Mouse (Mus musculus) retina, postnatal 7 days (tissue): ENCODE results near the gene Clasp1.

Experiments used
- DNase-seq: peaks from one replicate; pipeline ENCODE4 v3.0.0-alpha.2; 2012; ENCODE audit warnings: low read depth, low spot score

Clasp1 gene

DNA sequence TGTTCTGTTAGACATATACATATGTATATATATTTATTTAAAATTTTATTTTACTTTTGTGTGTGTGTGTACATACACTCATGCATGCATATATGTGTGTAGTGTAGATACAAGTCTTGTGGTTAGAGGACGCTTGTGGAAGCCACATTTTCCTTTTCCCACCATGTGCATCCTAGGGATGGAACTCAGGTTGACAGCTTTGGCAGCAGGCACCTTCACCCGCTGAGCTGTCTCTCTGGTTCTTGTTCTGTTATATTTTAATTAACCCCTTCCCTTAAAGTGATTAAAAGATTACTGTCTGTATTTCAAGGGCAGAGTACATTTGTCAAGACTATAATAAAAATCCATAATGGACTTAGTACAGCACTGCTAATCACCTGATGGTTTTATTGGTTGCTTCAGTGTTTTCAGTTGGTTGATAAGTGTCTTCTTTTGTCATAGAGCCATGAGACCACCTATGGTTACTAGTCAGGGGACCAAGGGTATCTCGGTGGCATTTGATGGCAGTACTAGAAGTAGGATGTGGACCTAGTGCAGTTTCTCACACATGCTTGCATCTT lies 62.1 kb downstream of the Clasp1 start:
- DNase-seq = no peak

DNA sequence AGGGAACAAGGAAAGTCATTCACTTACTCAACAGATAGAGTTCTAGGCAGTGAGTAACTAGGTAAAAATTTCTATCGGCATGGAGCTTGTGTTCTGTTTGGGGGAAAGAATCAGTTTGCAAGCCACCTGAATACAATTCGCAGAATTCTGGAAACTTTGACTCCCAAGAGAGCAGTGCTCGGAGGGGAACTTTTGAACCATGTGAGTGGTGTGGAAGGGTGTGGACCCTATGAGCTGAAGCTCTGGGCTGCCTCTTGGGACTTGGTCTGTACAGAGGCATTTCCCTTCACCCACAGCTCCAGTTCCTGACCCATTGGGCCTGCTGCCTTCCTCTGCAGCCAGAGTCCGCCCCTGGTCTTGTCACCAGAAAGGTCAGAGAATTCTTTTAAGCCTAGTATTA lies 64.7 kb downstream of the Clasp1 start:
- DNase-seq = no peak

DNA sequence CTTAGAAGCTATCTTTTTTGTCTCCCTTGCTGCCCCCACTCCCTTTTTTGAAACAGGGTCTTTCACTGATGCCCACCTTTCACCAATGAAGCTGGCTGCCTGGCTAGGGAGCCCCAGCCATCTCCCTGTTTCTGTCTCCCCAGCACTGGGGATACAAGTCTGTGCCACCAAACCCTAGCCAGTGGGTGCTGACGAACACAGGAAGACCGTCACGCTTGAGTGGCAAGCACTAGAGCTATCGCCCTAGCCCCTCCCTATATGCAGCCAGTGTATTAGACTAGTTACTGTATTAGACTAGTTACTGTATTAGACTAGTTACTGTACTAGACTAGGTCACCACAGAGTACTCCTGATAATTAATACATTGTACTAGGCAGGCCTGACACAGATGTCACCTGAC lies 66.0 kb downstream of the Clasp1 start:
- DNase-seq = no peak

DNA sequence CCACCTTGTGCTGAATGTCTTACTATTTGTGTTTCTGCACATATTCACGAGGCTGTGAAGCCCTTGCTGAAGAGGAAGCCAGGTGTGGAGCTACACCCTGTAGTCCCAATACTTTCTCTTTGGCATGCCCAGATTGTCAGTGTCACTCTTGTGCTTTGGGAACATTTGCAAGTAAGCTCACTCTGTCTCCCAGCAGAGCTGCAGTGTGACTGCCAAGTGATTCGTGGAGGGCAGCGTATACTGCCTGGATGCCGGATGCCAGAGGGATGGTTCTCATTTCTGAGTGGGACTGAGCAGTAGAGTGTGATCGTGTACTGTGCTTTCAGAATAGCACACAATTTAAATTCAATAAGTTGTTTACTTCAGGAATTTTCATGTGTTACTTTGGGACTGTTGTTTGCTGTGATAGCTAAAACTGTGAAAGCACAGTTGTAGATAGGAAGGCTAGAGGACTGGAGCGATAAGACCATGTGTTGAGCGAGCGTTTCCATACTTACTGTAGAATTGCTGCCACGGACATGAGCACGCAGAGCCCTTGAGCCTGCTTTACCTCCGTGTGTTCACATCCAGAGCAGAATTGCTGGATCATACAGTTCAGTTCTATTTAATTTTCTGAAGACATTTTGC lies 68.5 kb downstream of the Clasp1 start:
- no peak for DNase-seq

DNA sequence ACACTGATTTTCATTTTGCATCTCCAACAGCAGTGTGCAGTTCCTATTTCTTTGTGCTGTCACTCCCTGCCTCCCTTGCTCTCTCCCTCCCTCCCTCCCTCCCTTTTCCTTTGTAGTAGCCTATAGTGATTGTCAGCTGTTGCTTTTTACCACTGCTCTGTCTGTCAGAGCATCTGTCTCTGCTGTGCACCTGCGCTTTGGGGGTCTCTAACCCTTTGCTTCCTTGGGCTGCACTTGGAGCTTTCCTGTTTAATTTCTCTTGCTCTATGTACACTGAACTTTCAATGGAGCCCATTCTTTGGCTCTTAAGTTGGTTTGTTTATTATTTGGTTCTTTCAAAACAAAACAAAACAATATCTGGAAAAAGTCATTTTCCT lies 69.0 kb downstream of the Clasp1 start:
- DNase-seq = no peak

DNA sequence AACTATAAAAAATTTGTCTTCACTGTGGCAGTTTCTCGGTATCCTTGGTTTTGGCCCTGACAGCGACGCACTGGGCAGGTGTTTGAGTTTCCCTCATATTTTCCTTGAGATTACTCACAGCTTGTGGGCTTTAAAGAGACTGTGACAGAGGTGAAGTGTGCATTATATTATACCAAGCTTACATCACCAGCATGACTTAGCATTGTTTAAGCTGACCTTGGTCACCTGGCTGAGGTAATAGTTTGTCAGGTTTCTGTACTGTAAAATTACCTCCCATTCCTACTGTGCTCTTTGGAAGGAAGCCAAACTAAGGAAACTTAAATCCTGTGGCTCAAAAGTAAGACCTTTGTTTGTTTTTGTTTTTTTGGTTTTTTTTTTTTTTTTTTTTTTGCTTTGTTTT lies 69.4 kb downstream of the Clasp1 start:
- DNase-seq = no peak

DNA sequence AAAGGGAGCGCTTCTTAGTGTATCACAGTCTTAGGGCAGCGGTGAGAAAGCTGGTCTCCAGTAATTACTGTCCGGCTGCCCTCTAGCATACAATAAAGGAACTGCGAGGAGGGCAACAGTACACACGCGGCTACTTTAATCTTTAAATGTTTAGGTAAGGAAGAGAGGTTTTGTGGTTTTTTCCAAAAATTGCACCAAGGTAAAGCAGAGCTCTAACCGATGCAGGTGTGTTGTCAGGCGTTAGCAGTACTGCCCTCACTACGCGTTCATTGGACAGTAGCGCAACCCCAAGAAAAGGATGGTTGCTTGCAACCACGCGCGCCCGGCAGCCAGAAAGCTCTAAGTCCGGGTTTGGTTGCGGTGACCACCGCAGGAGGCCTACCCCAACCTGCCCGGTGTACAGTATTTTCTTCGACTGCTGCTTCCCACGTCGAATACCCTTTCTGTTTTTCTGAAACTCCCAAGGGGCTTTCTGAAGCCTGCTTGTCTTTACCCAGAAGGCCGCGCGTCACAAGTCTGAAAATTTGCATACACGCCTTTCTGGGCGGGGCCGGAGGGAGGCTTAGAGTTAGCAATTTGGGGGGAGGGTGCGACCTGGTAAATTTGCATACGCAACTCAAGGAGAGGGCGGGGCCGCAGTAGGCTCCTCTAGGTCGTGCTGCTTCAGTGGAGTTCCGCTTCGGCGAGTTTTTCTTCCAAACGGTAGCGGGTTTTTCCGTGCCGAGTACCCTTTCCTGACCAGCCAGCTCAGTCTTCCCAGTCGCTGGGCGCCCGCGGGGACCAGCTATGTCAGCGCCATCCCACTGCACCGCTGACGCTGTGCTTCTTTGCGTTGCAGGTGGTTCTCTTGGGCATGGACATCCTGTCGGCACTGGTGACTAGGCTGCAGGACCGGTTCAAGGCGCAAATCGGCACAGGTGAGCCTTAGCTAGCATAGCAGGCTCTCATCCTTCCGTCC lies 70.4 kb downstream of the Clasp1 start:
- DNase-seq = peak; percentile 92

DNA sequence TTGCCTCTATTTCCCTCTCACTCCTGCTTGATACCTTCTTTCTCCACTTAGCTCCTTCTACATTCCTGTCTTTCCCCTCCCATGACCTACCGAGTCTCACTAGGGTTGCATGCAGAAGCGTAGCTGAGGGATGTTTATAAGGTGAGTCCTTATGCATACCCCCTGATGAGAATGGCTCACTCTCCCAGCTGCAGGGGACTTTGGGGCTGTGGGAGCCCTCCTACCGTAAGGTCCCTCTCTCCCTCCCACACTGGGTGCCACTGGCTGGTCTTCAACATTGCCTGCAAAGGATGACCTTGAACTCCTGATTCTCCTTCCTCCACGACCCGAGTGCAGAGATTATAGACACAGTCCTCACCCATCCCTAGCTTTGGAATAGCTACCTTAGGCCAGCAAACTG lies 71.9 kb downstream of the Clasp1 start:
- DNase-seq = no peak

DNA sequence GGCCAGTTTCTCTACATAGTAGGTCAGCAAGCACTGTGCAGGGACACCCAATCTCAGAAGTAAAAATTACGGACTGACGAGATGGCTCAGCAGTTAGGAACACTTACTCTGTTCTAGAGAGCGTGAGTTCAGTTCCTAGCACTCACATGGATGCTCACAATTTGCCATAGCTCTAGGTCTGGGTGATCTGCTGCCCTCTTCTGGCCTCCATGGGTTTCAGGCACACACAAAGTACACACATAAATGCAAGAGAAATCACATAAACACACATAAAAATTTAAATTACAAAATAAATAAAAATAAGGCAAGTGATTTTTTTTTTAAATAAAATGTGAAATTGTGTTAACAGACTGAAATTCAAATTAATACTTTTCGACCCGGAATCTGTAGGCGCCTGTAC lies 77.2 kb downstream of the Clasp1 start:
- DNase-seq = no peak

DNA sequence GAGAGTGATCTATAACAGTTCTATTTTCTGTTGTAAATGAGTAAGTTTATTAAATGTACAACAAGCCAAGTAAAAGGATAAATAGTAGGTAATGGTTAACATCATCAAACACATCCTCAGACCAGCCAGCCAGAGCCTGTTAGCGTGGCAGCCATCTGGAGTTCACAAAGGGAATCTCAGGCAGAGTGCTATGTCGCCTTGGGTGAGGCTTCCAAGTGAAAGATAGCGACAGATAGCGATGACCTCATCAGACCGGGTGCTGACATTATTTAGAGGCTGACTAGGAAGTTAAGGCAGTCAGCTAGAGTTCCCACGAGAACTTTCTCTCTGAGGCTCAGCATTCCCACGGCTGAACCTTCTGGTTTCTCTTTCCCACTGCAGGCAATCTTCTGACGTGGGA lies 83.5 kb downstream of the Clasp1 start:
- no peak for DNase-seq

DNA sequence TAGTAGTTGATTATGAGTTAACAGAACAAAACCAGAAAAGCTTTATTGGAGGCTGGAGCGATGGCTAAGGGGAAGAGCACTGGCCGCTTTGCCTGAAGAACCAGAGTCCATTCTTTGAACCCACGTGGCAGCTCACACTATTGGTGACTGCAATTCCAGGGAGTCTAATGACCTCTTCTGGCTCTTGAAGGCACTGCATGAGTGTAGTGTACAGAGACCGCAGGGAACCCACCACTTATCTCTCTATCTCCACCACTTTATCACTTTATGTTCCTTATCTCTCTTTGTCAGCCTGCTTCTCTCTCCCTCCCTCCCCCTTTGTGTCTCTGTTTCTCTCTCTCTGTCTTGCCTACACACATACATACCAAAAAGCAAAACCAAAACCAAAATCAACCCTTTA lies 88.1 kb downstream of the Clasp1 start:
- no peak for DNase-seq

DNA sequence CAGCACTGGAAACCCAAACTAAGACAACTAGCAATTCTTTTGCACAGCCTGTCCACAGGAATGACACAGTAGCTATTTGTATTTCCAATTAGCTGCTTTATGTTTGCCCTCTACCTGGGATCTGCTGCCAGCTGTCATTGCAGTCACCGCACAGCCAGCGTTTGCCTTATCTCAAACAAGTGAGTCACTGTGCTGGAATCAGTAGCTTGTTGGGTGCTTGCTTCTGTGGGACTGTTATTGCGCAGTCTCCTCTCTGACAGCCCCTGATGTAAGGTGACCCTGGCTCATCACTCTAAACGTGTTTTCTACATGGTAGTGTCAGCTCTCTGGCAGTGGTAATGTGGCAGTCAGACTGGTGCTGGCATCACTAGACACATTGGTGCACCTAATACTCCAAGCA lies 90.4 kb downstream of the Clasp1 start:
- DNase-seq = no peak

DNA sequence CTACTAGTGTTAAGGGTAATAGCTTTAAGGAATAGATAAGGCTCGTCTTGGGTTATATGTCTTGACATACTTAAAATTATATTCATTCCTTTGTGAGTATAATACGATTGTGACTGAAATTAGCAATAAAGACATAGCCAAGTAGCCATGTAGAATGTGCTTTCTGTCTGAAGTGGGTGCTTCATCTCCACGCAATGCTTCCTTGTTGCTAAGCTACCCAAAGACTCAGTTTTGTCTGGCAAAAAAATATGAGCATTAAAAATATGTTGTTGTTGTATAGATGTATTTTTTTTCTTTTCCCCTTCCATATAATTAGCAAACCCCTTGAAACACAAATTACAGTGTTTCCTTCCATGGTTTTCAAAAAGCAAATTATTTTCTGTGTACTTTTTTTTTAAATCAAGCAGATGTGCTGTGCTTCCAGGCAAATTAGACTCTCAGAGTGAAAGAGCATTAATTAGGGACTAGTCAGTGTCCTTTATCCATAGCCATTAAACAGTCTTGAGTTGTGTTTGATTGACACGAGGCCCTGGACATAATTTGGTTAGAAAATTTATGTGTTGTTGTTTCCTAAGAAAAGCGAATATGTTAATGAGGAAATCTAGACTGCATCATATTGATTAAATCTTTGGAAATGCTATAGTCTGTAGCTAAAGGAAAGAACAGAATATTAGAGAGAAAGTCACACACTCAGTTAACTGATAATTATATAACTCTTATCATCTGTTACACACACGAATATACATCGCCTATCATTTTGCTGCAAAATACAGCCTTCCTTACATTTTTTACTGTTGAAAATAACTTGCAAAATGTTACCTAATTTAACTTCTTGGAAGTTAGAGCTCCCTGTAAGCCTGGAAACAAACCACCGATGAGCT lies 91.9 kb downstream of the Clasp1 start:
- DNase-seq = no peak

DNA sequence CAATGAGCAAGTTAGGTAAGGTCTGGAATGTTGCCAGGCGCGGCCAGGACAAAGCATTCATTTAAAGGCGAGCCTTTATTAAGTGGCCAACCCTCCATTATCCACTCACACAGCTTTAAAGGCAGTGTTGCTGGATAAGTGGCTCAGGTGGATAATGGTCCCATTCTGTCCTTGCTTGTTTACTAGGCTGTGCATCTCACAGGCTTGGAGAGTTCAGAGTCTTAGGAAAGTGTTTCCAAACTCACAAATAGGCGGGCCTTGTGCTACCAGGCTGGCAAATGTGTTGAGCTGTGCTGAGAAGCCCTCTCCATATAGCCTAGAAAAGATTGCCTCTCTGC lies 92.5 kb downstream of the Clasp1 start:
- DNase-seq = no peak

DNA sequence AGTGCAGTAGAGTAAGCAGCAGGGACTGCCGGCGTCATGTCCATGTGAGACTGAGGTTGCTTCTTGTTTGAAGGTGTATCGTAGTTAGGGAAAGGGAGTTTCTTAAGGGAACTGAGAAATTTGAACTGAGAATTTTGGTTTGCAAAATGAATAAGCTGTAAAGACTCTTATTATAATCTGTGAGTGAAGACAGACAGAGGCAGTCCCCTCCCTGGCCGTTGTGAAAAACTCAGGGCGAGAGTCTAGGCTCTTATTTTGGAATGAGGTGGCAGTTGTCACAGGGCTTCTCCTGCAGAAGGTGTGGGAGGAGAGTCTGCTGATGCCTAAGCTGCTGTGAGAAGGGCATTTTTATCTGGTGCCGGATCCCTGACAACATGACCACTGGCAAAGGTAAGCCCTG lies 92.8 kb downstream of the Clasp1 start:
- DNase-seq = no peak

DNA sequence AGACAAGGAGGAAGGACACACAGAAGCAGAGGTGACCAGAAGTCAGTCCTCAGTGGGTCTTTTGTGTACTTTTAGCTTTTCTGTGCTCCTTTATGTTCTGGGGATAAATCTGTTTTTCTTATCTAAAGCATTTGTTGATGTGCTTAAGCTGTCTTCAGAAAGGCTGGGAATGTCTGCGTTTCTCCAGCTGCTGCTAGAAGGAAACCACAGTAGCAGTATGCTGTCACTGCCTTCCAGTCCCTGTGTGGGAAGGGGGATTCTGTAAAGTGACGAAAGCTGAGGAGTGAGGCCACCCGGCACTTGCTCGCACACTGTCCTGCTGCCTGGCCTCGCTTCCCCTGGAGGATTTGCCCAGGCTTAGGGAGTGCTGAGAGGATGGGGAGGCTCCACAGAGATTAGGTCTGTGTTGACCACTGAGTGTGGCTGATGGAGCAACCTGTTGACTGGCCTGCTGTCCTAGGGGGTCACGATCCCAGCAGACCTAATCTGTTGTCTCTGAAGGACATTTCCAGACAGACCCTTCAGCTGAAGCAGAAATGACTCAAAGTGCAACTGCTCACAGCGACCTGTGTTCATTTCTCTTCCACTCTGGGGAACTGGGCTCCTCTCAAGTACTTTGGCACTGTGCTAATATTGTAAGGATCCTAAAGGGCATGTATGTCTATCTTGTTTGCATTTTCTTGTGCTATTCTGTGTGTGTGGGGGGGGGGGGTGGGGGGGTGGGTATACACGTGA lies 93.6 kb downstream of the Clasp1 start:
- DNase-seq = no peak

DNA sequence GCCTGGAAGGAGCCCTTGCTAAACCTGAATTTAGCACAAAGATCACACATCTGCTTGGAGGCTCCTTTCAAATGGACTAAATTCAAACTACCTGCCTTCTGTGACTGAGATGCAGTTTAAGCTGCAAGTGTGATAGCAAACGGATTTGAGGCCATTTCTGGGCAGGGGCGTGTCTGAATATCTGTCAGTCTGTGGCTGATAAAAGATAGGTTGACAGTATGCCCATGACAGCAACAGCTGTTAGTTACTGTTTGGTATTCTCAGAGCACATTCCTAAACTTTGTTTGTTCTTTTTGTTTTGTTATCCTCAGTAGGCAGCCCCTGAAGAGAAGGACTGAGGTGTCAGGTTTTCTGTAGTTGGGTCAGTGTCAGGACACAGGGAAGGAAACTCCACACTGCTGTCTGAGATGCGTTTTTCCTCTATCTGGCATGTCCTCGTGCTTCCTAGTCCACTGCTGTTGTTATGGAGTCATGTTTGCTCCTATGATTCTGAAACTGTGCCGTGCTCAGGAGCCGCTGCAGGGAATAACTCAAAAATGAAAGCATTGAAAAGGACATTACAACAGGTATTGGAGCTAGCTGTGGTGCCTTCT lies 94.7 kb downstream of the Clasp1 start:
- DNase-seq = no peak

DNA sequence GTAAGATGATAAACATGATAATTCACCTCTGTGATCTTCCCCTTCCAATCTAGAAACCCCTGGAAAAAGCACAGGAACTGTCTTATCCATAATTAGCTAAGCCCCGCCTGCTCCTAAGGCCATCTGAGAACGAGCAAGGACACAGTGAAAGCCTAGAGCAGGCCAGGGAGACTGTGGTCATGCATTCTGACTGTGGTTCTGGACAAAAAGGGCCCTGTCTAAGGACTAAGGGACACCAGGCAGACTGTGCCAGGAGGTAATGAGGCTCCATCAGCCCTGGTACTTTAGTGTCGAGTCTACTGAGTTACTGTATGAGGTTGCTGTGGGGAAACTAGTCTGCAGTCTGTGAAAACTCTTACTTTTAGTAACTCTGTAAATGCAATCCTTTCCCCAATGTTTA lies 96.7 kb downstream of the Clasp1 start:
- no peak for DNase-seq

DNA sequence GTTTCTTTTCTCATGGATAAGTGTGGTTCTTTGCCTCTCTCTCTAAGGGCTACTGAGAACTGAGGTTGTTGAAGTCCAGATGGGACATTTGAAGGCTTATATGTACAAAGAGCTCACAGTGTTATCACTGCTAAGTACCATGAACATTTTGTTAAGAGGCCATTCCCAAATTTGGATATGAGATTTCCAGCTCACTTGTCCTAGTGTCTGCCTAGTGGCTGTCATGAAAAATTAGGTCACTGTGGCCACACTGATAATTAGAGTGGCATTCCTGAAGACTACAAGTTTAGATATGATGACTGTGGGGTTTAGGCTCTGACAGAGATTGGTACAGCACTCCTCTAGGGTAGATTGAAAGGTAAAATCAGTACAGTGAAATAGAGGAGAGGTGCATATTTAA lies 97.2 kb downstream of the Clasp1 start:
- DNase-seq = no peak

DNA sequence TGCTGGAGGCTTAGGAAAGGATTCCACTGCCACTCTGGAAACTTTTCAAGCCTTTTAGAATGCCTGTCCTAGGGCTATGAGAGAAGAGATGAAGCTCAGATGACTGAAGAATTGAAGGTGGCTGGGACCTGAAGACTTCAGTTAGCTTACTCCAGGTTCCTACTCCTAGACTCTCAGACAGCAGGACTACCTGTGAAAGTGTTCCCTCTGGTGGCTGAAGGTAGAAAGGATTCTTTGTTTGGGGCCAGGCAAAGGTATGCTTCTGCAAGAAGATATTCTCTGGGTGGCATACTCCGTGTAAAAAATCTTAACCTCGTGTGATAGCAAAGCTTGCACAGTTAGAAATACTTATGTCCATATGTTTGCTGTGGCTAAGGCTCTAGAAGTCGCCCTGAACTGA lies 104.0 kb downstream of the Clasp1 start:
- no peak for DNase-seq

DNA sequence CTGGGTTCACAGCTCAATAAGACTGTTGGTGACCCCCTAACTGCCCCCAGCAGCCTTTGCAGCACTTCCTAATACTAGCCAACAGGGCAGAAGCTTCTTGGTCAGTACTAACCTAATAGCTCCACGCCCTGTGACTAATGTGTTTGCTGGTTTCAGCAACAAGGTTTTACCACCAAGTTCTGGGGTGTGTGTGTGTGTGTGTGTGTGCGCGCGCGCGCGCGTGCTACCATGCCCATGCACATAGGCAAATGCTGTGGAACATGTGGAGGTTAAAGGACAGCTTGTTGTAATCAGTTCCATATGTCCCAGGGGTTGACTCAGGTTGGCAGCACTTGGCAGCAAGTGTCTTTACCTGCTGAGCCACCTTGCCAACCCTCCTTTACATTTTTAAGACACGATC lies 105.7 kb downstream of the Clasp1 start:
- no peak for DNase-seq
